Mouse (Mus musculus) testis, postnatal 10 days (tissue): ENCODE data around the gene Dffa.
"Not testable (repeated sequence)": the region's sequence is repeated elsewhere in the genome, so short reads cannot be mapped to it uniquely, and the experiment has no call there.

Experiments
- DNase-seq: peaks from one replicate; pipeline ENCODE4 v3.0.0; 2021; ENCODE audit warnings: low spot score

Dffa gene

DNA sequence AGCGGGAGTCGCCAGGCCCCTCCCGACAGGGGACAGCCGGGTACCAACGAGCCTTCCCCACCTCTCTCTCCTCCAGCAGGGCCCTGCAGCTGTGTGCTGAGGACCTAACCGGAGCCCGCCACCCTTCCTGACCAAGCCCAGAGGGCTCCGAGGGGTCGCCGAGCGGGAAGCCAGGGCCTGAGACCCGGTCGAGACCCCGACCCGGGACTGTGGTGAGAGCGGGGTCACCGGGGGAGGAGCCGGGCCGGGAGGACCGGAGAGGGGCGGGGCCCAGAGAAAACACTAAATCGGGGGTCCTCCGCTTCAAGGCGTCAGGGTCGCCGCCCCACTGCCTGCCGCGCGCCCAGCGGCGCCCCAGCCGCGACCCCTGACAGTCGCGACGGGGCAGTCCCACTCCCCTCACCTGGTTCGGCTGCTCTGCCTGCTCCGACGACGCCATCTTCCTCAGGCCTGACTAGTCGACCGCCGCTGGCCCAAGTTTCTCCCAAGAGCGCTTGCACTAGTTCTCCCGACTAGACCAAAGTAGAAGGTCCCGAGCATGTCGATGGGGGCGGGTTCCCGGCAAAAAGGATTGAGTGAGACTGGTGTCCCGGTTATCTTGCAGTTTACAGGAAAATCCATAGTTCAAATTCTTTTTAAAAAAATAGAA, 4.5 kb upstream of the Dffa start, which contains the start of gene Pex14:
Pex14 (minus strand) TSS at position 508 of the 649 bp plus-strand sequence.
- peak; percentile 95 for DNase-seq

GRCm38 (mm10) chr4:149100449-149100848, 3.5 kb upstream of the Dffa start:
- DNase-seq: not testable (repeated sequence)

DNA sequence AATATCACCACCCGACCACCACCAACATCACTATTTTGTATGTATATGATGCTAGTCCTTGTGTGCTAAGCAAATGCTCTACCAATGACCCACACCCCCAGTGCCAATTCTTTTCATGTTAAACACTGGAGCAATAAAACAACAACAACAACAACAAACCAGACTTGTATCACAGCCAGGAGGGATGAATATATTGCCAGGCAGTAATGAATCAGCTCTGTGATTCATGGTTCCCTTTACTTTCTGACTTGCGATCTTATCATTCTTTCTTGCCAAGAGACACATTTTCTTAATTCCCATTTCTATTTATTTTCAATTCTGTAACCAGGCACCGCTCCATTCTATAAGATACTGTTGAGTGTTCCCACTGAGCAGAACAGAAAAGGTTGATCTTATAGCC, 2.5 kb upstream of the Dffa start:
- no peak for DNase-seq

DNA sequence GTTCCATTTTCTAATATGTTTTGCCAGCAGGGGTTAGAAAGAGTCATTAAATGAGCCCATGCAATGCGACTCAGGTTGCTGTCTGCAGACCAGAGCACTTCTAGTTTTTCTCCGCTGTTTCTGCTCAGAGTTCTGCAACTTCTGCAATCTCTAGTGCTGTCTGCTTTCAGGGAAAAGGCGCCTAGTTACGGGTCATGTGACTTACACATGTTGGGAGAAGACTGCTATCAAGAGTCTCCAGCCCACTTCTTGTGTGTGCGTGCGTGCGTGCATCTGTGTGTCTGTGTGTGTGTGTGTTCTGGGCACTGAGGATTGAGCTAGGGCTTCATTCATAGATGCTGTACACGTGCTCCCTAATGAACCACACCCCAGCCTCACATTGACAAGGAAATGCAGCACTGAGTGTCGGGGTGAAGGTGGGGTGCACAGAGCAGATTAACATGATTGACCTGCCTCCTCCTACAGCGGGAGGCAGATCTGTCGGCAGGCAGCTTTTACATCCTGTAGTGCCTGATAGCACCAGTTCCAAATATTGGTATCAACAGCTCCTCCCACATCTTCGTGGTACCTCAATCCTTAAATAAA, 16.1 kb downstream of the Dffa start:
- DNase-seq: not testable (repeated sequence)

GRCm38 (mm10) chr4:149123432-149123831, 19.5 kb downstream of the Dffa start:
- no peak for DNase-seq

DNA sequence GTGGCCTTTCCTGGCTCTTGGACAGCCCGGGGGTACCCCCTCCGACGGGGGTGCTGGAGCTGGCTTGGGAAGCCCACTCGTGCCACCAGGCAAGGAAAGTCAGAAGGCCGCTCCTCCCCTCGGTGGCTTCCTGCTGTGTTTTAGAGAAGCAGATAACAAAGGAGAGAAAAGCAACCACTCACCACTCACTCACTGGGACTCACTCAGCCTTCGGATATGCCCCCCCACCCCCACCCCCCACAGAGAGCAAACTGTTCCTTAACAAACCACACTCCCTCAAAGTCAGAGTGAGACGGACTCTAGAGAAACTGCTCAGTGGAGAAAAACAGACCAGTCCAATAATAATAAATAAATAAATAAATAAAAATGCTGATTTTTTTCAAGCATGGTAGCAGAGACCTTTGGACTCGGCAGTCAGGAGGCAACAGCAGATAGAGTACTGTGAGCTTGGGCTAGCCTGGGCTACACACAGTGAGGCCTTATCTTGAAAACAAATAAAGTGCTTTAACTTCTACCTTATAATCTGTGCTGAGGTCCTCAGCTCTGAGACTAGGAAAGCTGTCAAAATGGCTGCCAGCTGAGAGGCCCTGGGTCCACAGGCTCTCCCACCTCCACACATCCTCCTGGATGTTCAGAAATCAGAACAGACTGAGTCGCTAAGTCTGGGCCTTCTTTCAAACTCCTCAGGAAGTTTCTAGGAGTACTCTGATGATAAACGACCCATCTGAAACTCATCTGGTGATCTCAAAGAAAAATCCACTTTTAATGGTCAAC, 21.6 kb downstream of the Dffa start:
- DNase-seq: no peak

DNA sequence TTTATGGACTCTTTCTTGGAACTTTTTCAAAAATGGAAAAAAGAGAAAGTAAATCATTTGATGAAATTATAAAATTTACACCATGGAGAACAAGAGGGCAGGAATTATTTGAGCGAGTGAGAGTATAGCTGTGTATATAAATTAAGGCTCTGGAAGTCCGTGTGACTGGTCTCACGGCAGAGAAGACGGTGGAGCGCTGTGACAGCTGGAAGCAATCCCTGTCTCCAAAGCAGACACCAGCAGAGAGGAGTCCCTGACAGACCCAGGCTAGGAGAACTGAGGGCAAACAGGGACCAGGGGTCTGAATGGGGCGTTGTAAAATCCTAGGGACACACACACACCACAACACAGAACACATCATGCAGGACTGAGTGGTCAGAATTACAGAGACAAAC, 22.2 kb downstream of the Dffa start:
- no peak for DNase-seq

- DNase-seq: no peak
Observed at GRCm38 (mm10) chr4:149126663-149127062, 22.7 kb downstream of the Dffa start, which contains the start of gene Cort. TSS of gene Cort (minus strand) at chr4:149126763.

DNA sequence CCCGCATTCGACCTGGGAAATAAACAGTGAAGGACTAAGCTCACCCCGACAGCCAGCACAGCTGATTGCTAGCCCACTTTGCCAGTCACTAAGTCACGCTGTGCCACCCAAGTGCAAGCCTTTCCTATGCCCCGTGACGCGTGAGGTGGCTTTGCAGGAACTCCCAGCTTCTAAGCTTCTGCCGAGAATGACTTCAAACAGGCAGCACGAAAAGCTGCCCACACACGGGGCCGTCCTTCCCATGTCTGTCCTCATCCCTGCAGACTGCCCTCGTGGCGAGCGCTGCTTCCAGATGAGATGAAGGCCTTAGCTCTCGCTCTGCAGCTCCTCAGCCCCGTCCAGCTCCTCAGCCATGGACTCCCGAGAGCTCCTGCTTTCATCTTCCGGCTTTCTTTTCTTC, 24.5 kb downstream of the Dffa start:
- DNase-seq: no peak

DNA sequence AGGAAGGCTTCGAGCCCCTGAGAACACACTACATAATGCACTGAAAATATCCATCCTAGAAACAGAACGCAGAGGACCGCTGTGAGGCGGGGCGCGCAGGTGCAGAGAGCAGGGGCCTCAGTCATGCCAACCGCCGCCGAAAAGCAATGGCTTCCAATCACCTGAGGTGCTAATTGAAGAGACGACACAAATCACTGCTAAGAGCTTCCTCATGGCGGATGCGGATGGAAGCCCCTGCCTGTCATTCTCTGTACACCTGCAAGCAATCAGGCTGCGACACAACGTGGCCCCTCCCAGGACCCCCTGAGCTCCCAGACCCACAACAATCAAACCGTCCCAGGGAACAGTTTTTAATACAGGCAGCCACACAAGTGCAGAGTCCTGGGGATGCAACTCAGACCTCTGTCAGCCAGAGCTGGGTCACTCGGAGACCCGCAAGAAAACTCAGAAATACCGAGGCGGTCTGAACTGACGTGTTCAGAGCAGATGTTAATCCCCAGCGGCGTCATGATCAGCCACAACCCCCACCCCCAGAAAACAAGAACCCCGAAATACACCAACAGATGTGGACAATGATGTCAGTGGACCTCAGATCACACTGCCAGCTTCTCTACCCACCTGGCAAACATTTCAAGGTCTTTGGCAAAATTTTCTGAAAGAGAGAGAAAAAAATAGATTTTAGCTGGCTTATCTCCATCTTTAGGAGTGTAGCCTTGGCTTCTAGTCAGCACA, 27.2 kb downstream of the Dffa start:
- no peak for DNase-seq

- no peak for DNase-seq
Observed at GRCm38 (mm10) chr4:149131789-149132565, 28.0 kb downstream of the Dffa start.

DNA sequence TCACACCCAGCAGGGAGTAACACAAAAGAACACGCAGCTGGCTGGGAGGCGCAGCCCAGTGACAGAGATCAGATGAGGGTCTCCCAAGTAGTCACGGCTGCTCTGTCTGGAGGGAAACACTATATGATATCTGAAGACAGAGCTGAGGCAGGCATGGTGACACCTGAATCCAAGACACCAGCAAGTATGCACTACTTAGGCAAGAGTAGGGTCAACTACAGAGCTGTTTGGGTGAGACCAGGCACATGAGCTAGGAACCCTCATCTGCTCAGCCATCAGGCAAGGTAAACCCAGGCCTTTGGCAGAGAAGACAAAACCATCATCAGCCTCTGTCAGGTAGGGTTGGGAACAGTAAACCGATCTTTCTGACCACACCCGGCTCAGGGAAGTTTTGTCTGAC, 29.4 kb downstream of the Dffa start:
- no peak for DNase-seq

DNA sequence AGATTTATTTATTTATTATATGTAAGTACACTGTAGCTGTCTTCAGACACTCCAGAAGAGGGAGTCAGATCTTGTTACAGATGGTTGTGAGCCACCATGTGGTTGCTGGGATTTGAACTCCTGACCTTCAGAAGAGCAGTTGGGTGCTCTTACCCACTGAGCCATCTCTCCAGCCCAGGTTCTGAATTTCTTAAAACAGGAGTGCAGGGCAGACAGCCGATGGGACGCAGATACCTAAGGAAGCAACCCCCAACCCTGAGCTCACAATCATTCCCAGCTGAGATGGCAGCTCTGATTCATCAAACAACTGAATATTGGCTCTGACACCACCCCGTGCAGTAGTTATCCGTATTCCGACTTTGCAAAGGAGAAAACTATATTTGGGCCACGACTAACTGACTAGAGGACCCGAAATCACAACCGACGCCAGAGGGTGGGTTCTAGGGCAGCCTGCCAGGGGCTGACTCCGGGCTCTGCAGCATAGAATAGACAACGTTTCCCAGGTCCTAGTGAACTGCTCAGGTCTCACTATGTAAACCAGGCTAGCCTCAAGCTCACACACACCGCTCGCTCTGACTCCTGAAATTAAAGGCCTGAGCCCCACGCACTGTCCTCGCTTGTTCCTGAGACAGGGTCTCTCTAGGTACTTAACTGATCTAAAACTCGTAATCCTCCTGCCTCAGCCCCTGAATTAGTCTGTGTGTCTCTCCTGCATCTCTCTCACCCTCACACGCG, 32.3 kb downstream of the Dffa start:
- peak; percentile 61 for DNase-seq

DNA sequence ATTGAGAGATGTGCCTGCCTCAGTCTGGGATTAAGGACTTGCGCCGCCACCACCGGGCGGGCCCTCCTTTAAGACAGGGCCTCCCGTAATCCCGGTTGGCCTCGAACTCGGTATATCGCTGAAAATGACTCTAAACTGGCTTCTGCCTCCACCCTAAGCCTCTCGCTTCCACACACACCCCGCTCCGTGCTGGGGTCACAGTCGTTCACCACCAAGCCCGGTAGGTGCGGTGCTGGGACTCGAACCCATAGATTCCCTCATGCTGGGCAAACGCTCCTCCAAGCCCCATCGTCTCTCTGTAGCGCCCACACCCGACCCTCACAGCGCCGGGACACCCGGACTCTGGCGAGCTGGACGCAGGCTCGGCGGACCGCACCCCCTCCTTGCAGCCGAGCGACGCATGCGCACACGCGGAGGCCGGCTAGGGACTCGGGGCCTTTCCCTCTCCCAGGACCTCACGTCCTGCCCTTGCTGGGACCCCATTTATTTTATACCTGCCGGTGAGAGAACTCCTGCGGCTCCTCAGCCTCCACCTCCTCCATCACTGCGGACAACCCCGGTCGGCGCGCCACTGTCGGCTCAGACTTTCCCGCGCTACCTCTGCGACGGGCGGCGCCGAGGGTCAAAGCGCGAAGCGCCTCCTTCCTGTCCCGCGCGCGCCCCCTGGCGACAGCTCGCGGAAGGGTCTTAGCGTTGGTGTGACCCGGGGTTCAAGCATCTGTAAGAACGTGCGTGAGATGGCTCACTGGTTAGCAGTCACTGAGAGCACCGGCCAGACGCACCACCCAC, 33.2 kb downstream of the Dffa start, which contains the start of gene Cenps:
Cenps (minus strand) TSS at position 648 of the 789 bp plus-strand sequence.
- peak; percentile 98 for DNase-seq

GRCm38 (mm10) chr4:149138515-149138914, 34.6 kb downstream of the Dffa start:
- DNase-seq: no peak

GRCm38 (mm10) chr4:149143594-149143993, 39.6 kb downstream of the Dffa start:
- no peak for DNase-seq

GRCm38 (mm10) chr4:149144459-149144858, 40.5 kb downstream of the Dffa start:
- peak; percentile 83 for DNase-seq

GRCm38 (mm10) chr4:149145151-149145550, 41.2 kb downstream of the Dffa start:
- no peak for DNase-seq

- no peak for DNase-seq
Observed at GRCm38 (mm10) chr4:149147528-149147927, 43.6 kb downstream of the Dffa start.

- DNase-seq: no peak
Observed at GRCm38 (mm10) chr4:149148084-149148483, 44.1 kb downstream of the Dffa start.
